Mouse (Mus musculus): ENCODE measurements around the gene Mterf4. TPM values are rescaled to one million over a fixed set of nuclear protein-coding genes. Genes with fewer than 3 reads are reported as not detected.

The Mterf4 gene
- 33.5 and 36.8 TPM in 2 replicates for polyA plus RNA-seq (2016; fragmentation: Nextera tagmentation; extraction: Ambion mirVana)

DNA sequence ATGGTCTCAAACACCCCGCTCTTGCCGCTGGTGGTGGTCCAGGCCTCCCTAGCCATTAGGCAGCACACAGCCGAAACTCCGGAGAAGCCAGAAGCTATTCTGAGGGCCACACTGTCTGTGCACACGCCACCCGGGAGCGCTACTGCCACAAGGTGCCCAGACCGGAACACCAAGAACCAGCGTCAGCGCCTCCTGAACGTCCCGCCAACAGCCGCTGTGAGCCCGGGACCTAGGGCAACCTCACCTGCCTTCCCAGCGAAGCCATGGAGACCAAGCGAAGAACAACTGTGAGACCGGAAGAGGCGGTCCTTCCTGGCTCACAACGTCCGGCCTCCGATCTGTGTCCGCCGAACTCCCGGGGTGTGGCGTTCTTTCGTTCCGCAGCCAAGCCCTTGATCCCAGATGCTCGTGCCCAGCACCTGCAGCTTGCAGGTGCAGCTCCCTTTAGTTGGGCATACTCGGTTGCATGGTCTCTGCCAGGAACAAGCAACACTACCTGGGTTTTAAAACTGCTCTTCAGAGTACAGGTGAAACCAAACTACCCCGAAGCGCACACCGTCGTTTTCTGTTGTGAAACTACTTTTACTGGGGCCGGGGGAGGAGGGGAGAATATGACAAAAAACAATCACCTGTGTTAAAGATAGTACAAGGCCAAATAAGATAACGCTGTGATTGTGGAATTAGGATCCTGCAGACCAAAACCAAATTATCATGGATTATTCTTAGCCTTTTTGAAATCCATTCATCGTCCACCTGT lies at the start of gene Mterf4:
TSS of gene Mterf4 (minus strand) at position 335 of the 757 bp plus-strand sequence.
- Histone ChIP-seq H3K36me3 (peaks cover 45% of the 10 kb centered on the region), H3K27me3 (no peaks in the 10 kb centered on the region), H3K4me1 (peaks cover 10% of the 10 kb centered on the region; the same call in 1 of the 2 replicates), H3K27ac (no peak within 1 kb of the TSS), H3K9me3 (no peaks in the 10 kb centered on the region), H3K4me3 (peak within 1 kb of the TSS; percentile 76), H3K9ac (peak within 1 kb of the TSS; percentile 83), H3K4me2 (replicated peaks) (peak within 1 kb of the TSS; percentile 75)
- peak; percentile 89 for ATAC-seq (ENCODE audit: insufficient number of reproducible peaks, insufficient read depth, low FRiP score, low TSS enrichment)
- 8% methylated on average over 36 of the region's 36 CpGs for WGBS

DNA sequence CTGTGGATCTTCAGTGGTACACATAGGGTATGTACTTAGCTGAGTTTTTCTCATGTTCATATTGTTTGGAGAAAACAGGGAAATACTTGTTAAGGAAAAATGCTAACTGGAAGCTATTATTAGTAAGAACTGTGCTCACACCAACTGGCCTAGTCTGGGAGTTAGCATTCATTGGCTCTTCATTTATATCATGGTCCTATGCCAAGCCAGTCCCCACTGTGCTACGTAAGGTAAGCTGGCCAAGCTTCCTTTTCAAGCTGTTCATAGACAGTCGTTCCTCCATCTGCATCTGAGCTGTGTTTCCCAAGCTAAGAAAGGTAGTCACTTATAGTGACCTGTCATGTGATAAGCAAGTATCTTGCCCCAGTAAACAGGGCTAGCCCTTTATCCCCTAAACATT lies 47.0 kb upstream of the Mterf4 start:
- no peak overlapping the region for H3K4me2 ChIP-seq (replicated peaks)
- H3K36me3 ChIP-seq, result peaks cover 77% of the 10 kb centered on the region
- no peaks in the 10 kb centered on the region for H3K9me3 ChIP-seq
- no peaks in the 10 kb centered on the region for H3K4me1 ChIP-seq
- no peaks in the 10 kb centered on the region for H3K27me3 ChIP-seq
- no peak for ATAC-seq (ENCODE audit: insufficient number of reproducible peaks, insufficient read depth, low FRiP score, low TSS enrichment)
- no peak overlapping the region for H3K9ac ChIP-seq
- 91% methylated on average over 2 of the region's 2 CpGs for WGBS
- no peak overlapping the region for H3K4me3 ChIP-seq
- no peak overlapping the region for H3K27ac ChIP-seq

DNA sequence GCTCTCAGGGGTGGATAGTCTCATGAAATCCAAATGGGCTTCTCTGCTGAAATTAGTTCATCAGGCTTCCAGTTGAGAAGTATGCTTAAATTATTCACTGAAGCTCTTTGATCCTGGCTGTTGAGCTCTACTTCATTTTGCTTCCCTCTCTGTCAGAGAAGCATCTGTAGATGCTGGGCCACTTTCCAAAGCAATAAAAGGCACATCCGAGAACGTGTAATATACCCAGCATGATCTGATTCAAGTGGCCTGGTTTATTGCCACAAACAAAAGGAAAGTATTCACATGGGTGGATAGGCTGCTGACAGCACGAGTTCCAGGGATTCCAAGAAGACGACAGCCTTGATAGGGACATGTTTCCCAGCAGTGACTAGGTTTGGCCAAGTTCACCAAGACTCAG lies 44.0 kb upstream of the Mterf4 start:
- Histone ChIP-seq H3K27ac (no peak overlapping the region), H3K27me3 (no peaks in the 10 kb centered on the region), H3K36me3 (peaks cover 67% of the 10 kb centered on the region), H3K4me2 (replicated peaks) (no peak overlapping the region), H3K4me1 (no peaks in the 10 kb centered on the region), H3K4me3 (no peak overlapping the region), H3K9me3 (no peaks in the 10 kb centered on the region), H3K9ac (no peak overlapping the region)
- ATAC-seq (ENCODE audit: insufficient number of reproducible peaks, insufficient read depth, low FRiP score, low TSS enrichment), result no peak
- 79% methylated on average over 4 of the region's 4 CpGs for WGBS

DNA sequence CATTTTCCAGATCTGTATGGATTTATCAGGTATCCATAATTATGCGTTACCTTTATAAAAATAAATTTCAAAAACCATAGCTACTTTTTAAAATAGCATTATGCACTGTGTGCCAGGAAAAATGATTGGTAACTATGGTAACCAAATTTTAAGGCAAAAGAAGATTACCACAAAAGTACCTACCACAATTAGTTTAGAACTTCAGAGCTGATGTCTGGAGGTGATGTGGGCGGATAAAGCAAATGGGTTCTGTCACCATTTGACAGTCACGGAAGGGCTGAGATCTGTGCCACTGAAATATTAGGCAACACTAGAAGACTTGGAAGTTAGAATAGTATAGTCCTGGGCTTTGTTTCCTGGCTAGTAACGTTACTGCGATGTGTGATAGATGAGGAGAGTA lies 41.5 kb upstream of the Mterf4 start:
- Histone ChIP-seq H3K36me3 (peaks cover 45% of the 10 kb centered on the region), H3K4me3 (no peak overlapping the region), H3K4me1 (peaks cover 7% of the 10 kb centered on the region), H3K4me2 (replicated peaks) (no peak overlapping the region), H3K9me3 (no peaks in the 10 kb centered on the region), H3K9ac (no peak overlapping the region), H3K27me3 (no peaks in the 10 kb centered on the region), H3K27ac (no peak overlapping the region)
- ATAC-seq (ENCODE audit: insufficient number of reproducible peaks, insufficient read depth, low FRiP score, low TSS enrichment), result no peak
- WGBS, result 92% methylated on average over 5 of the region's 5 CpGs

DNA sequence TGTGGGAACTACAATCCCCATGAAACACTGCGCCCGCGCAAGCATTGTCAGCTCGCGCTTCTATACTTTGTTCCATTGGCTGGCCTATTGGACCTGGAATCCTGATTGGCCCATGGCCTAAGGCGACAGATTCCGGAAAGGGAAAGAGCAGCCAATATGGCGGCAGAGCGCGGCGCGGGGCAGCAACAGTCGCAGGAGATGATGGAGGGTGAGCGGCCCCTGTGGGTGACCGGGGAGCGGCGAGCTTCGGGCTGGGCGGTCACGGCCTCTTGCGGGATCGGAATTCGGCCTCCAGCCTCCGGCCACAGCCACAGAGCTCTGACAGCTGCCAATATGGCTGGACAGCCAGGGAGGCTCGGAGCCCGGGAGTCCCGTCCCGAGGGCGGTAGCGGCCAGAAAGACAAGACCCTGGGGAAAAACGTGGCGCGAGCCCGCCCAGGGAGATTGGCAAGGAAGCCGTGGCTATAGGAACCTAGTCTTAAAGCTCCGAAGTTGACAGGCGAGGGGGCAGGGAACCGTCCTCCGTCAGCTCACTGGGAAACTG lies 37.9 kb upstream of the Mterf4 start:
- H3K27me3 ChIP-seq, result no peaks in the 10 kb centered on the region
- peak; percentile 93 for ATAC-seq (ENCODE audit: insufficient number of reproducible peaks, insufficient read depth, low FRiP score, low TSS enrichment)
- no peaks in the 10 kb centered on the region for H3K9me3 ChIP-seq
- H3K27ac ChIP-seq, result 0 out of 2 replicates have a peak overlapping the region, but pooled peaks have one; percentile 37
- peak overlapping the region; percentile 78 for H3K4me3 ChIP-seq
- peak overlapping the region; percentile 79 for H3K4me2 ChIP-seq (replicated peaks)
- WGBS, result under 1% methylated on average over 39 of the region's 39 CpGs
- H3K9ac ChIP-seq, result peak overlapping the region; percentile 78
- H3K36me3 ChIP-seq, result peaks cover 18% of the 10 kb centered on the region
- peaks cover 11% of the 10 kb centered on the region for H3K4me1 ChIP-seq

DNA sequence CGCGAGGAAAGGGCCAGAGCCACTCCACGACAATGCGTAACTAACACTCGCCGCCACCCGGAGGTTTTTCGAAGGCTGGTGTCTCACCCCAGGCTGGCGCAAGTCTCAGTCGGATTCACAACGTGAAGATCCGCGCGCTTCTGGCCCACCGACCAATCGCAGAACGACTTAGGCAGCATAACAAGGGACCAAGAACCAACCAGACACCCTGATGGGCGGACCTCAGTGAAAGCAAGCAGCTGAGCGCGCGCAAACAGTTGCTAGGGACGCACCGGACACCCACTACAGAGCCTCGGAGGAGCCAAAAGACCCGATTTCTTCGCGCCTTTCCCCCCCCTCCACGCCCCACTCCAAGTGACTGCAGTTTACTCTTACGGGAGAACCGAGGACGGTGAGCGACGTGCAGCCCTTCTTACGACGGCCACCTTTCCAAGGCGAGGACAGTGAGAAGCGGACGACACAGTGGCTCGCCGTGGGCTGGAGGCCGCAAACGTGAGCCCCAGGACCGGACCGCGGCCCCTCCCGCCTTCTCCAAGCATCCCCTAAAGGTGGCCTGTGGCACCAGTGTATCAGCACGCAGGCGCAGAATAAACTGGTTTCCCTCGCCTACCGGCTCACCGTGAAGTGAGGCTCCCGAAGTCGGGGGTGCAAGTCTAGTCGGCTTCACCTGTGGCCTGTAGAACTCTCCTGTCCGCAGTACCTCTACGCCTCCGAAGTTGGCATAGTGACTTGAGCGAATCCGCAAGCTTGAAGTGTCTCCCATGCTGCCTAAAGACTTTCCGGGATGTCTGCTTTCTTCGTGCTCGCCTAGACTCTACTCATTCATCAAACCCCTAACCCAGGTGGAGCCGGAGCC lies 37.2 kb upstream of the Mterf4 start, which contains the start of the genes Ppp1r7 and Pask:
TSS of gene Ppp1r7 (plus strand) at position 207 of the 856 bp plus-strand sequence.
TSS of gene Pask (minus strand) at position 835 of the 856 bp plus-strand sequence.
- Histone ChIP-seq H3K4me1 (peaks cover 11% of the 10 kb centered on the region), H3K4me3 (peak within 1 kb of the TSS; percentile 78), H3K9ac (peak within 1 kb of the TSS; percentile 78), H3K36me3 (peaks cover 11% of the 10 kb centered on the region), H3K27me3 (no peaks in the 10 kb centered on the region), H3K27ac (peak within 1 kb of the TSS; percentile 72), H3K9me3 (no peaks in the 10 kb centered on the region), H3K4me2 (replicated peaks) (peak within 1 kb of the TSS; percentile 79)
- under 1% methylated on average over 62 of the region's 63 CpGs for WGBS
- ATAC-seq (ENCODE audit: insufficient number of reproducible peaks, insufficient read depth, low FRiP score, low TSS enrichment), result peak; percentile 98

DNA sequence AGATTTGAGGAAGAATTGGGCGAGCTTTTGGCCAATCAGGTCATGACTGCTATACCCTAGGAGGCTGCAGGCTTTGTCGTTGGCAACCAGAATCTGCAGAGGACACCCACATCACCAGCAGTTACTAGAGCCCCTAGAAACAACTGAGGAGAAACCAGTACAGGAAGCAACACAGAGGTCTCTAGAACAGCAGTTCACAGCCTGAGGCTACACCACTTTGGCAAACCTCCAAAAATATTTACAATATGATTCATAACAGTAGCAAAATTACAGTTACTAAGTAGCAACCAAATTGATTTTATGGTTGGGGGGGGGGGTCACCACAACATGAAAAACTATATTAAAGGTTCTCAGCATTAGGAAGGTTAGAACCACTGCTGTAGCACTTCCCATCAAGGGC lies 28.9 kb upstream of the Mterf4 start:
- WGBS, result 70% methylated on average over 2 of the region's 2 CpGs
- H3K4me1 ChIP-seq, result no peaks in the 10 kb centered on the region
- no peak overlapping the region for H3K4me2 ChIP-seq (replicated peaks)
- H3K9me3 ChIP-seq, result no peaks in the 10 kb centered on the region
- no peak overlapping the region for H3K27ac ChIP-seq
- H3K9ac ChIP-seq, result no peak overlapping the region
- ATAC-seq (ENCODE audit: insufficient number of reproducible peaks, insufficient read depth, low FRiP score, low TSS enrichment), result no peak
- peaks cover 34% of the 10 kb centered on the region for H3K36me3 ChIP-seq
- H3K27me3 ChIP-seq, result no peaks in the 10 kb centered on the region
- no peak overlapping the region for H3K4me3 ChIP-seq

DNA sequence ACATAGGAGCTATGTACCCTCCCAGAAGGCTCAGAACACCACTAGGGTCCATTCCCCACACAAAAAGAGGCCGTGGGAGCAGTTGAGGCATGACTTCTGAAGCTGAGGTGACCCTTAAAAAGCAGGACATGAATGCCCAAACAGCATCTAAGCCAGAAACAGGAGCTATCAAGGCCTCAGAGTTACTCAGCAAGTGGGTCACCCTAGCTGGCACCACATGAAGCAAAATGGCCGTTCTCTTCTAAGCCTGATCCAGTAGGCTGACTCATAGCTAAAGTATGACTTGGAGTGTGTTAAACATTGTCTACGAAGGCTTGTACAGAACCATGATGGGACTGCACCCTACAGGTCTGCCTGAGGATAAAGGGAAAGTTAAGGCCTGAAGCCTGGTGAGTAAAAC lies 20.7 kb upstream of the Mterf4 start:
- Histone ChIP-seq H3K27me3 (no peaks in the 10 kb centered on the region), H3K36me3 (peaks cover 71% of the 10 kb centered on the region), H3K4me1 (no peaks in the 10 kb centered on the region), H3K4me3 (no peak overlapping the region), H3K9ac (no peak overlapping the region), H3K27ac (no peak overlapping the region), H3K4me2 (replicated peaks) (no peak overlapping the region), H3K9me3 (no peaks in the 10 kb centered on the region)
- 91% methylated on average over 3 of the region's 3 CpGs for WGBS
- no peak for ATAC-seq (ENCODE audit: insufficient number of reproducible peaks, insufficient read depth, low FRiP score, low TSS enrichment)

DNA sequence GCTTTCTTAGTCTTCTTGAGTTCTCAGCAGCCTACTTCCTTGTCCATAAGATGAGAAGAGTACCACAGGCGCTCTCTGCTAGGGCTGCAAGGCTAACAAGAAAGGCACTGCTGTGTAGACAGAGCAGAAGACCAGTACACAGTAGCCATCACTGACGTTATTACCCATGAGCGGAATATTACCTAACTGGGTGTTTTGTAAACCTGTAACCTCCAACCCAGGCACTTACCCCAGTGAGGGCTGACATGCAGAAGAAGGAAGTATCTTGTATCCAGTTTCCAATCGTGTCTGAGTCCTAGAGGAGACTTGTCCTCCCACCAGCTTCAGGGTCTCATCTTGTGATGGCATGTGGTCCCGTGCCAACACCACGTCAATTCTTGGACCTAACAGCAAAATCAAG lies 18.3 kb upstream of the Mterf4 start:
- Histone ChIP-seq H3K4me1 (no peaks in the 10 kb centered on the region), H3K36me3 (peaks cover 80% of the 10 kb centered on the region), H3K9ac (no peak overlapping the region), H3K9me3 (no peaks in the 10 kb centered on the region), H3K27ac (no peak overlapping the region), H3K27me3 (no peaks in the 10 kb centered on the region), H3K4me3 (no peak overlapping the region), H3K4me2 (replicated peaks) (no peak overlapping the region)
- 91% methylated on average over 6 of the region's 6 CpGs for WGBS
- ATAC-seq (ENCODE audit: insufficient number of reproducible peaks, insufficient read depth, low FRiP score, low TSS enrichment), result no peak

DNA sequence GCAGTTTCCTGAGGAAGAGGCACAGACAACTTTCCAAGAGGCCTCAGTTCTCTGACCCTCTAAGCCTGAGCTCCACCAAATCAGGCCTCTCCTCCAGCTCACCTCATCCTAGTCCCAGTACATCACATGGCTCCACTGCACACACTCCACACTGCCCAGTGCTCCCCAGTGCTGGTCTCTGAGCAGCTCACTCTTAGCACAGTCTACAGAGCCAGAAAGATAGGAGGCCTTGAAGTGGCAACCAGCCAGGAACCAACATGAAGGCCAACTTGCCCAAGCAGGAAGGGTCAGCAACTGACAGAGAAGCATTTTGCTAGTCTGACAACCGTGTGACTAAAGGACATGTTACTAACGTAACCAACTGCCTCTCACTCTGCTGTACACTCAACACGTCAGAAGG lies 5.1 kb downstream of the Mterf4 start:
- no peak for ATAC-seq (ENCODE audit: insufficient number of reproducible peaks, insufficient read depth, low FRiP score, low TSS enrichment)
- Histone ChIP-seq H3K9ac (no peak overlapping the region), H3K4me3 (no peak overlapping the region), H3K27ac (no peak overlapping the region), H3K9me3 (no peaks in the 10 kb centered on the region), H3K4me1 (peaks cover 10% of the 10 kb centered on the region; the same call in 1 of the 2 replicates), H3K4me2 (replicated peaks) (no peak overlapping the region), H3K27me3 (no peaks in the 10 kb centered on the region), H3K36me3 (peaks cover 83% of the 10 kb centered on the region)
- WGBS, result 97% methylated on average over 3 of the region's 3 CpGs

DNA sequence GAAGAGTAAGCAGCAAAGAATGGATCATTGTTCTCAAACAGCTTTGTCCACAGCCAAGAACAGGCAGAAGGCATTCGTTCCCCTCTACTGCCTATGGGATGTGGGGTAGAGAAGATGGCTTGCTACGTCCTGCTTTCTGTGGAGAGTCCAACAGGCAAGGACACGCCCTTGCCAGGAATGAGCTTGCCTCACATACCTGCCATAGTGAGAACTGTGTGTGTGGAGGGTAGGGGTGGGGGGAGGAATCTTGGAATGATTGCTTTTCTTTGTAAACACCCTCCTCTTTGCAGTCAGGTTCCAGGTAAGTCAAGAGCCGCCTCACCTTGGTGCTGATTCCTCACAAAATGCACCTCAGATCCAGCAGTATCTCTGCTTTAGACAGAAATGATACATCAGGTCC lies 5.9 kb downstream of the Mterf4 start:
- Histone ChIP-seq H3K4me3 (no peak overlapping the region), H3K9me3 (no peaks in the 10 kb centered on the region), H3K27me3 (no peaks in the 10 kb centered on the region), H3K9ac (no peak overlapping the region), H3K4me2 (replicated peaks) (no peak overlapping the region), H3K27ac (no peak overlapping the region), H3K36me3 (peaks cover 85% of the 10 kb centered on the region), H3K4me1 (peaks cover 6% of the 10 kb centered on the region; the same call in 1 of the 2 replicates)
- no peak for ATAC-seq (ENCODE audit: insufficient number of reproducible peaks, insufficient read depth, low FRiP score, low TSS enrichment)
- 77% methylated on average over 4 of the region's 4 CpGs for WGBS
